Mouse (Mus musculus) sigmoid colon, adult 10 weeks (tissue): ENCODE measurements around the gene Smc1a. TPM values are rescaled to one million over a fixed set of nuclear protein-coding genes. Genes with fewer than 3 reads are reported as not detected.

Experiments used
- polyA plus RNA-seq: library from polyadenylated mRNA; stranded (reverse); fragments of 350-450 nt; fragmentation: Illumina TruSeq; extraction: RNeasy Lipid Tissue Mini Kit (QIAGEN cat#74804); gene quantifications from one replicate; pipeline ENCODE4 v1.2.3, GENCODE M21; 2014; ENCODE audit warnings: low read depth, low replicate concordance

Smc1a gene
- polyA plus RNA-seq: 65.2 TPM

GRCm38 (mm10) chrX:152016151-152017145 lies at the start of gene Smc1a, which contains the start of gene Ribc1:
Gene Smc1a, plus strand, starts transcription at chrX:152016428.
Gene Ribc1, minus strand, starts transcription at chrX:152016295.

GRCm38 (mm10) chrX:152001737-152002710 lies 14.2 kb upstream of the Smc1a start, which contains the start of gene Hsd17b10:
Gene Hsd17b10, plus strand, starts transcription at chrX:152001845.

Other genes starting within 250 kb of the Smc1a start
- 121 TPM for gene Huwe1, start 215.6 kb upstream of the Smc1a start, polyA plus RNA-seq
- 60.8 TPM for gene Hsd17b10, start 14.6 kb upstream of the Smc1a start, polyA plus RNA-seq
- gene Ribc1, start 133 bp upstream of the Smc1a start, polyA plus RNA-seq: 2.1 TPM
- 2.2 TPM for gene Iqsec2, start 127.8 kb downstream of the Smc1a start, polyA plus RNA-seq
- gene Kdm5c, start 216.6 kb downstream of the Smc1a start, polyA plus RNA-seq: 17.4 TPM